Mouse (Mus musculus) testis, postnatal 10 days (tissue): ENCODE results near the gene Gm29609.
A peak's percentile ranks its signal among the peaks of the same experiment; 100 is the strongest.
"Not testable (repeated sequence)": the region's sequence is repeated elsewhere in the genome, so short reads cannot be mapped to it uniquely, and the experiment has no call there.

Experiments
- DNase-seq: peaks from one replicate; pipeline ENCODE4 v3.0.0; 2021; ENCODE audit warnings: low spot score

Gene Gm29609

GRCm38 (mm10) chr5:31179766-31180630 lies at the start of gene Gm29609, which contains the start of gene Gtf3c2:
Gm29609 (minus strand) TSS chr5:31179911.
Gtf3c2 (minus strand) TSS chr5:31180144.
- peak; percentile 97 for DNase-seq

- DNase-seq, result no peak
These were observed 46.9 kb upstream of the Gm29609 start for GRCm38 (mm10) chr5:31226641-31227040.

- no peak for DNase-seq
These were observed 43.0 kb upstream of the Gm29609 start for GRCm38 (mm10) chr5:31222696-31223095.

- DNase-seq, result no peak
These were observed 41.7 kb upstream of the Gm29609 start for GRCm38 (mm10) chr5:31221304-31221945.

GRCm38 (mm10) chr5:31220448-31221303 lies 41.0 kb upstream of the Gm29609 start, which contains the start of gene Ppm1g:
Ppm1g (minus strand) TSS chr5:31220687.
- peak; percentile 100 for DNase-seq

GRCm38 (mm10) chr5:31219911-31220447 lies 40.3 kb upstream of the Gm29609 start:
- peak; percentile 77 for DNase-seq

GRCm38 (mm10) chr5:31219474-31219873 lies 39.8 kb upstream of the Gm29609 start:
- no peak for DNase-seq

- DNase-seq, result peak; percentile 45
These were observed 39.4 kb upstream of the Gm29609 start for GRCm38 (mm10) chr5:31219070-31219469.

GRCm38 (mm10) chr5:31218294-31218693 lies 38.6 kb upstream of the Gm29609 start:
- DNase-seq, result peak; percentile 39

GRCm38 (mm10) chr5:31216554-31216953 lies 36.8 kb upstream of the Gm29609 start:
- DNase-seq, result not testable (repeated sequence)

GRCm38 (mm10) chr5:31204421-31204820 lies 24.7 kb upstream of the Gm29609 start:
- no peak for DNase-seq

GRCm38 (mm10) chr5:31203866-31204265 lies 24.2 kb upstream of the Gm29609 start:
- no peak for DNase-seq

GRCm38 (mm10) chr5:31202933-31203332 lies 23.2 kb upstream of the Gm29609 start:
- DNase-seq, result no peak

GRCm38 (mm10) chr5:31201742-31202590 lies 22.3 kb upstream of the Gm29609 start, which contains the start of gene Zfp513:
Zfp513 (minus strand) TSS chr5:31202303.
- DNase-seq, result peak; percentile 90

GRCm38 (mm10) chr5:31201042-31201741 lies 21.5 kb upstream of the Gm29609 start:
- no peak for DNase-seq

GRCm38 (mm10) chr5:31200327-31200768 lies 20.6 kb upstream of the Gm29609 start:
- peak; percentile 62 for DNase-seq

GRCm38 (mm10) chr5:31199893-31200292 lies 20.2 kb upstream of the Gm29609 start:
- no peak for DNase-seq

- DNase-seq, result no peak
These were observed 19.7 kb upstream of the Gm29609 start for GRCm38 (mm10) chr5:31199321-31199892.

GRCm38 (mm10) chr5:31198616-31199320 lies 19.1 kb upstream of the Gm29609 start:
- DNase-seq, result no peak
